Mouse (Mus musculus): ENCODE results near the gene Dlg2.

Gene Dlg2

DNA sequence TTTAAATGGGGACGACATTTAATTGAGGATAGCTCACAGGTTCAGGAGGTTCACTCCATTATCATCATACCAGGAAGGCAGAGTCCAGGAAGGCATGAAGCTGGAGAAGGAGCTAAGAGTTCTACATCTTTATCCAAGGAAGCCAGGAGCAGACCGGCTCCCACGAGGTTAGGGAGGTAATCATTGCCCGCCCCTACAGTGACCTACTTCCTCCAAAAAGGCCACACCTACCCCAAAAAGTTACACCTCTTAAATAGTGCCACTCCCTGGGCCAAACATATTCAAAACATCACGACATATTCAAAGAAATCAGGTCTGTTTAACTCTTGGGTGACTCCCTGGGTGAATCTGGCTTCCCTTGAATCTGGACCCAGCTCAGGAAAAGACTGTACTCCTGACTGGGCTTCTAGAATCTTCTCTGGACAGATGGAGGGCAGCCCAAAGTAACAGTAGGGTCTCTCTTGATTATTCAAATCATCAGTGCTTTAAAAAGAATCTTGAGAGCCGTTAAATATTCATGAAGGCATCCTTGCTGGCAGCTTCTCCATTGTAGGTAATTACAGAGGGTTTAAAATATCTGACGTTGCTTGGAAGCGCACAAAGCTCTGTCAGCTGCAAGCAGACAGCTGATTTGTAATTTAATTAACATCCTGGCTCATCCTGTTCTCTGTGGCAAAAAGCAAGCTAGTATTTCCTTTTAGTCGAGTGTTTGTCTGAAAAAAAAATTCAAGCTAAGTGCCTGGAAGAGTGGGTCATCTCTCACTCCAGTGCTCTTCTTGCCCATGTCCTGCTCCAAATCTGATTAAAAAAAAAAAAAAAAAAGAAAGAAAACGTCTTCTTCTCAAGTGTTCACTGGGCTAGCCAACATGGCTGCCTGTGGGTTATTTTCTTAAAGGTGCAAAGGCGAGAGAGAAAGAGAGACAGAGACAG is 966.2 kb downstream of the Dlg2 start:
- no peak for DNase-seq (ENCODE audit: low spot score in 2 of 2)

DNA sequence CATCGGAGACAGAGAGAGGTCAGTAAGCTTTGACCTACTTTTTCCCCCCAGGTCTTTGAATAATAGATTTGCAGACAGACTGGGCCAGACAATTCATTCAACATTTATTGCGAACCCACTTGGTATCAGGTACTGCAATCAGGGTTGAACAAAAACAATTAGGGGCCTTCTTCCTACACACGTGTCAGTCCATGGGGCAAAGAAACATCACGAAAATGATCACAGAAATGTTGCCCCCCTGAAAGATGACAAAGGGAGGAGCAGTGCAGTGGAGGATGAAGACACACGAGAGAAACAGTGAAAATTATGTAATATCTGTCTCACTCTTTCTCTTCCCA is 966.9 kb downstream of the Dlg2 start:
- no peak for DNase-seq (ENCODE audit: low spot score in 2 of 2)

DNA sequence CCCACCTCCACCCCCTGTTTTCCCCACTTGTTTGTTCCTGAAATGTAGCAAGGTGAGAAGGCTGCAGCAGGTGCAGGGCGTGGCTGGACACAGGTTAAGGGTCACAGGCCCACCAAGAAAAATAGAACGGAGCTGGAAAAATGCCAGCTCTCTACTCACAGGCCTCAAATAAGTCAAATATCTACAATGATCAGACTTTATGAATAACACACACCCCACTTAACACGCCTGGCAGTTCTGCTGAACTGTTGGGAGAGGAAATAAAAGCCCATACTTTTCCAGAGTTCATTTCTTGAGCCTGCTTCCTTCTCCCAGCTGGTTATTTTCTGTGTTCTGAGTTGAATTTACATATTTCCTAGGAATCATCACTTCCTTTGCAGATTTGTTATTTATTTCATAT is 967.4 kb downstream of the Dlg2 start:
- no peak for DNase-seq (ENCODE audit: low spot score in 2 of 2)

DNA sequence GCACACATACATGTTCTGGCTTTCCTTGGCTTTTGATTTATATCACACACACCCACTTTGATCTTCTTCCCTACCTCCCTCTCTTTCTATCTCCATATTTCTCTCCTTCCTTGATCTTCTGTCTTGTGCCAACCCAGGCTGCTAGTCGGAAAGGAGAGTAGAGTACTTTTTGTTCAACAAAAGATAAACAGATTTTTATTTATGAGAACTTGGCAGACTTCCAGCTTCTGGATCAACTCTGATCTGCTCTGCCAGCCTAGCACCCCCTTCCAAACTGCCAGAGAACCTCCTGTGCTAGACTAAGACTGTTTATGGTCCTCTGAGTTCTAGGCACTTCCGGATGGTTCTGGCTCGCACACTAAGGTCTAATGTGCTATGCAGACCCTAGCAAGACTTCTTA is 968.3 kb downstream of the Dlg2 start:
- no peak for DNase-seq (ENCODE audit: low spot score in 2 of 2)

DNA sequence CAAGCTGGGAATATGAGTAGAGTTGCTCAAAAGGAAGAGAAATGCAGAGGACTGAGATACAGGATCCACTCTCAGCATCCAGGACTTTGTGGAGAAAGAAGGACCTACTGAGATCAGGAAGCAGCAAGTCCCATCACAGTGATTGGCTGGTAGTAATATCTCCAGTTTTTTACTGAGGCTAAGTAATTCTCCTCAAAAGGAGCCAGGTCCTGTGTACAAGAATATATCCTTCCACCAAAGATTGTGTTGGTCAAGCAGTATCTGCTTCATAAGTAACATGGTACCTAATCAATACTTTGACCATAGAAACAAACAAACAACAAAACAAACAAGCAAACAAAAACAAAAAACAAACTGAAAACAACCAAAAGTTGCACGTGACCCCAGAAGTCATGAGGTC is 980.3 kb downstream of the Dlg2 start:
- DNase-seq (ENCODE audit: low spot score in 2 of 2), result no peak

DNA sequence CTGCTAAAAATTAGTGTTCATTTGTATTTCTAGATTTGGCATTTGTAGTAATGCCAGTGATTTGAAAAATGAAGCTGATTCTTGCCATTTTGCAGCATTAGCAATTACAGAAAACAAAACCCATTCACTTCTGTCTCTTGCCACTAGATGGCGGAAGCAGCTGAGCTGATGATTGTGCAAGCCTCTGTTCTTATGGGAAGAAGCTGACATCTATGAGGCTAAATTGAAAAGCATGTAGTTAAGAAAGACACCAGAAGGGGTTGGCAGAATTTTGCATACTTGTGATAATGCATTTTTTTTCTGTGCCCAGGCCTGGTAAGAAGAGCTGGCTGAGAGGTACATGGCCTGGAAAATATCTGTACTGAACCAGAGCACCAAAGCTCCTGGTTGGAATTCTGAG is 980.7 kb downstream of the Dlg2 start:
- peak in 1 of 2 experiments; percentile 30 for DNase-seq (ENCODE audit: low spot score in 2 of 2)

DNA sequence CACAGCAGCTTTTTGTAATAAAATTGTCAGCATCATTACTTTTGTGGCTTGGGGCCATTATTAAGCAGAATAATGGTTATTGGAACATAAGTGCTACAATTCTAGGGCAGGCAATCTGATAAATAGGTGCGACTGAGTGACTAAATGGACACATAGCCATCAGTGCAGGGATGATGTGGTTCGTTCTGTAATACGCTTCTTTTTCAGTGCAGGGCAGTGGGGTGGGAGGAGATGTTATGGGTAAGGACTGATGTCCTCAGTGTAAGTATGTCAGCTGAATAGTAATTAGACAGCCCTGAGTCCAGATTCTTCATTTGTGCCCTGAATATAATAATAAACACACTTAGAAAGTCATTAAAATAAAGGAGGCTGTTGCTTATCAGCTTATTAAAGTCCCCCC is 984.9 kb downstream of the Dlg2 start:
- DNase-seq (ENCODE audit: low spot score in 2 of 2), result no peak

DNA sequence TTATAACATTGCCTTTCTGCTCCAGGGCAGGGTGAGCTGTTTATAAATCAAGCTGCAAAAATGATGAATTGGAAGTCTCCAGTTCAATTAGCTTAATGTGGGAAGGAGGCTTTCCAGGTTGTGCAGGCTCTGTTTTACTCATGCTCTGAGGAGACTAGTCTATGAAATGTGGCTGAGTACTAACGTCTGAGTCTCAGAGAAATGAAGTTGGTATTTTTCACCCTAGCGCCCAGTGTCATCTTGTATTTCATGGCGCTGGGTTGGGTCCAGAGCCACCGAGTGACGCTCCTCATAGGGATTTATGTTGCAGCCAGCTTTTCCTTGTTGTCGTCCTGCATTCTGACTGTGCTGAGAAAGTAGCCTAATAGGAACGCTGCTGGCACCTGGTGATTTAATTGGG is 986.8 kb downstream of the Dlg2 start:
- DNase-seq (ENCODE audit: low spot score in 2 of 2), result no peak

DNA sequence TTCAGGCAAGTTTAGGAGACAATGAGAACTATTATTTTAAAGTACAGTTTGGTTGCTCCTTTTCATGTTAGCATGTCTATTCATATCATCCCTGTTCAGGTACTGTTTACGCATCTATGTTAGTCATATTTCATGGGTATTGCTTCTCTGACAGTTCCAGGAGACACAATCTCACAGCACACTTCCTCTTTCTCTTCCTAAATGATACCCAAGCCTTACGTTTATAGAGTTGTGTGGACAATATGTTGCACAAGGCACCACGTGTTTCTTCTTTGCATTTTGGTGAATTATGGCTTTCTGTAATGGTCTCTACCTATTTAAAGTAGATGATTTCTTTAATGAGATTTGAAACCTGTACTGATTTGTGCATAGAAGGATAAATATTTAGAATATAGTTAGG is 990.6 kb downstream of the Dlg2 start:
- no peak for DNase-seq (ENCODE audit: low spot score in 2 of 2)

DNA sequence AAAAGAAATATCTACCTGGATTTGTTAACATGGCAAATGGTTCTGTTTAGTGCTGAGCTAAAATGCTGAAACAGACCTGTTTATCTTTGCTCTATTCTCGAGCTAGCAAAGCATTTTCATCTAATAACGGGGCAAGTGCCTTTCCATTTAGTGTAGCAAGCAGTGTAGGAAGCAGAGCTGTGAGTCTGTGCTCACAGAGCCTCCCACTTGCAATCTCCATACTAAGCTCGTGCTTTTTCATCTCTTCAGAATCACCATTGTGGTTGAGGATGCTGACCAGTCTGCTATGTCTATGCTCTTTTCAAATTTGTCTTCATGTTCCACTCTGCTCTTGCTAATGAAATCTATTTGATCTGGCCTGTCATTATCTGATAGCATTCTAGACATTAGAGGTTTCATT is 1002.7 kb downstream of the Dlg2 start:
- DNase-seq (ENCODE audit: low spot score in 2 of 2), result no peak

DNA sequence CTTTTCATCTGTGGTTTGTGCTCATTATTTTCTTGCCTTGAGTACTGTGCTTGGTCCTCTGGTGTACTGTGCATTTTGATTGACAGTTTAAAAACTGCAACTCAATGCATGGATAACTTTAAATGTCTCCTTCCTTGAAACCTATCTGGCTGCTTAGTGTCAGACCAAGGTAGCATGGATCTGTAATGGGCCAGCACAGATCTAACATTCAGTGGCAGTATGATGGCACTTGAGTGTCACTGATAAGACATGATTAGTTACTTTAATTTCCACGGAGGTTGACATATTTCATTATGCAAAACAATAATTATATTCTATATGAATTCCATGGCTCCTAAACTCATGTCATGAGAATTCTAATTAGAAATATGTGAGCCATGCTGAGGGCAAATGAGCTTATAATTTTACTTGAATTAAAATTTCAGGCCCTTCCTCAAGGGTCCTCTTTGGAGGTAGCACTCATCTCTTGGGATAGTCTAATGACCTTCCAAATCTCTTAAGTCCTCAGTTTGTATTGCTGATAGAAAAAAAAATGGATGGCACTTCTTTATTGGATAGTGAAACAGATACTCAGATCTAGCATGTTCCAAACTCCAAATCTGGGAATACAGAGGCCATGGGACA is 1005.2 kb downstream of the Dlg2 start:
- DNase-seq (ENCODE audit: low spot score in 2 of 2), result no peak

DNA sequence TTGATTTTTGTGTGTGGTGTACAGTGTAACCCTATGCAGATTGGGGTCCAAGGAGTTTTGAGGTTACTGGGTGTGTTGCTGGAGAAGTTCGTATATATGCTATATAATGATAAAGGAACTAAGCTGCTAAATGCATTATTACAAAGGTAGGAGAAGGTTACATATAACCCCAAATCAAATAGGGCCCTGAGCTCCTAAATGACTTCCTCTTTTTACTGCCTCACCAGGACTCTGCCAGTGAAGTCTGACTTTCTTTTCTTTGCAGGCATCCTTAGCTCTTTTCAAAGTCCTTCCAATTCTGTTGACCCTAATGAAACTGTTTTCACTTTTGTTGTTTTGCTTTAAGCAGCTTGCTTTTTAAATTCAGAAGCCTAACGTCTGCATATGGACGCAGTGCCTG is 1016.8 kb downstream of the Dlg2 start:
- no peak for DNase-seq (ENCODE audit: low spot score in 2 of 2)

DNA sequence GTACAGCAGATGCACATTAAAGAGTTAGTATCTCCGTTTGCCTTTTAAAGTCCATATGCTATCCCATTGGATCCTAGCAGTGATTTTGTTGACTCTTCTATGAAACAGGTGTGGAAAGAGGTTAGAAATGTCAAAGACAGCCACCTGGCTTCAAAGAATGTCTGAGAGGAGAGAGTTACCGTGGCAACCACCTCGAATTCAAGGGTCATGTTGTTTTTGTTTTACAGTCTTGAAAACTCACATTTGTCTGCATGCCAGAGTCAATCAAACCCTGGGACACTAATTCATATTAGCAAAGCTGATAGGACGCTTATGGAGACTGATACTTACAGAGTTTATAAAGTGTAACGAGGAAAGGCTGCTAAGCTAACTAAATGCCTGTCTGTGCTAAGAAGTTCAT is 1019.1 kb downstream of the Dlg2 start:
- DNase-seq (ENCODE audit: low spot score in 2 of 2), result no peak

DNA sequence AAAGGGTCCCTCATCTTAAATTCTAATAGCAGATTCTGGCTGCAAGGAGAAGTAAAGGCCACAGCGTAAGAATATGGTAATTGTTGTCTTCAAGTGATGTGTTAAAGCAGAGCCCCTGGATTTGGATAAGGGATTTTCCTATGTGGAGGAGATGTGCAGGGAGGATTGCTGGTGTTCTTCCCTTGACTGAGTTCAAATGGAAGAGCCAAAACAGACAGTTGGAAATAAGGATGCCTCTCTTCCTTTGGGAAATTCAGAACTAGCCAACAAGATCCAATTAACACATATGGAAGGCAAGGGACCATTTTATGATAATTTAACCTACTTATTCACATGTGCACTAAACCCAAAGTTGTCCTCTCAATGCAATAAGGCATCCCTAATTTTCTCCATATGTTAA is 1034.6 kb downstream of the Dlg2 start:
- no peak for DNase-seq (ENCODE audit: low spot score in 2 of 2)

DNA sequence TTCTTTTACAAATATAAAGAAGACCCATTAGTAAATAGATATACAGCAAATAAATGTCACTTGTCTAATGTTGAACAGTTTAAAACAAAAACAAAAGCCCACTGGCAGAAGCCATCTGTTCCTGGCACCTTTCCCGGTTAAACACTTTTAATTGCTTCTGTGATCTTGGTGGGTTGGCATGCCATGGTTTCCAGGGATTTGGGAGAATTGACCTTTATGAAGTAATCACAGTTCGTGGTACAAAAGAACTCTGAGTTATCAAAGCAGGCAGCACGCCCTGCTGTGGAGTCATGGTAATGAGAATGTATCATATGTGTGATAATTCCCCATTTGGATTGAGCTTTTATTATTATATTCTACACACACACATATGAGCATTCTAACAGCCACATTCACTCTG is 1038.0 kb downstream of the Dlg2 start:
- DNase-seq (ENCODE audit: low spot score in 2 of 2), result no peak

DNA sequence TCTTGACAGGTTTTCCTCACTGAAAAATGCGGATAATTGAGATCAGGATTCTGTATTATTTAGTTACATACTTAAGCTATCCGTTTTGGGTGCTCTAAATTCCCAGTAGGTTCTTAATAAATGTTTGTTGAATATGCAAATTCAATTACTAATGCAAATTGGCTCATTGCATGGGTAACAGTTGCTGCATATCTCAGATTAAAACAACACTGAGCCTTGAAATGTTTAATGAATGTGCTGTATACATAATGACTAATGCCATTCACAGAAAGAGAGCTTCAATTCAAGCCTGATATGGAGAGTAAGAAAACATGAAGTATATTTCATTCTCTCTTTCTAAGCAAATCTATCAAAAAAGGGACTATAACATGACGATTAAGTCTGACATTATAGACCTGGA is 1039.8 kb downstream of the Dlg2 start:
- DNase-seq (ENCODE audit: low spot score in 2 of 2), result no peak

DNA sequence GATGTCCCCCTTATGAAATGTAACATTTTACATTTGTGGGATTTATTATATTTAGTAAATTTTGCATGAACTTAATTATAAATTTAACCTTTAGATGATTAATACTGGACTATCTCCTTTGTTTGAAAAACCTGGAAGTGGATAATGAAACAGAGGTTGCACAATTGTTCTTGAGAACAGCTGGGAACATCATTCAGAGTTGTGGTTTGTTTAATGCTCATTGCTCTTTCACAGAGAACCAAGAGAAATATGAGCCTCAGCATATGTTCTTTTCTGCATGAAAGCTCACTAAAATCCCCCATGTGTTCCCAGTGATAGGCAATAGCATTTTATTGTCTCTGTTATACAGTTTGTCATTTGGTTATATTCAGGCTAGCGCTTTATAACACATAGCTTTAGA is 1049.4 kb downstream of the Dlg2 start:
- DNase-seq (ENCODE audit: low spot score in 2 of 2), result no peak

DNA sequence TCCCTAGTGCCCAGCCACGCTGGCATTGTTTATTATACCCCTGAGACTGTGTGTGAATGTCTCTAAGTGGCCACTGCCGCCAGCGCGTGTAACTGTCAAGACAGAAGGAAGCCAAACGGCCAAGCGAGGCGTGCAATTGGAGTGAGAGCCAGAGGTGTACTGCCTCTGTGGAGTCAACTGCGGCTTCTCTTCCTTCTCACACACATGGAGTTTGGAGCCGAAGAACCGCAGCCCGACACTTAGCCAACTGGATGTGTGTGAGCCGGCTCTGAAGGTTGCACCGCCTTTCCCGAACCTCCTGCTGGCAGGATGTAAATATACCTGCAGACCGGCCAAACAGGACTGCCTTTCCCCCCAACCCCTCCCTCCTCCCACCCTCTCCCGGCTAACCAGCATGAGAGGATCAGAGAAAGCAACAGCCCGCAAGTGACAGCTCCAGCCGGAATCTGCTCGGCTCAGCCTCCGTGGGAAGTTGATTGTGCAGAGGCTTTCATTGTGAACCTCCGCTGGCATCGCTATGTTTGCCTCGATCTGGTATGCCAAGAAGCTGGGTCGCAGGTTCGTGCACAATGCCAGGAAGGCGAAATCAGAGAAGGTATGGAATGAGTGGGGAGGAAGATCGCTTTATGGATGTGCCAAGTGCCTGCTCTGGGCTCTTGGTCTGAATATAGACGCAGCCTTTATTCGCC is 1066.3 kb downstream of the Dlg2 start:
- no peak for DNase-seq (ENCODE audit: low spot score in 2 of 2)

DNA sequence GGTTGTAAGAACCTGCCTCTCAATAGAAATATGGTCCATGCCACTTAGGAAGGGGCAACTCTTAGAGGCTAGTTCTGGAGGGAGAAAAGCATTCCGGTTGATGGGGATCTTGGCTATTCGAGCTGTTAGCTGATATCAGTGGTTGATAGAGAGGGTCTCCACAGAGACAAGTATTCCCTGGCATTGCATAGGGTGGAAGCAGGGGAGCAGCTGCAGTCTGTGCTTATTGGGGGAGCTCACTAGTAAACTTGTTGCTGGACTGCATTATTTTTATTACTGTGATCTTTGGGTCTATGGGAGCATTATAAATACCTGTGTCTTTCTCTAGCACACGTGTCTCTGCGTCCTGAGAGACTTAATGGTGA is 1066.8 kb downstream of the Dlg2 start:
- no peak for DNase-seq (ENCODE audit: low spot score in 2 of 2)

DNA sequence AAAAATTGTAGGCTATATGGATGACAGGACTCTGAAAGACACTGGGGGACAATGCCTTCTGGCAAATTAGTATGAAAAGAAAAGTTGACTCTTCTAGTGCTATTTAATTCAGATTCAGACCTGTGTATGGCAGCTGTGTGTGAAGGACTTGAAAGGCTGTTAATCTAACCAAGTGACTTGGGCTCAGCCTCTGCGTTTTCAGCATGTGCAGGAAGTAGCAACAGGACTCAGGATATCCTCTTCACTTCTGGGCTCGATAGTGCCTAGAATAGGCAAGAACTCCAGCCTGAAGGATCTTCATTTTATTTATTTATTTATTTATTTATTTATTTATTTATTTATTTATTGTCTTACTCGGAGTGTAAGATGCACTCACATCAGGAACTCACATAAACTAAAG is 1068.1 kb downstream of the Dlg2 start:
- no peak for DNase-seq (ENCODE audit: low spot score in 2 of 2)

DNA sequence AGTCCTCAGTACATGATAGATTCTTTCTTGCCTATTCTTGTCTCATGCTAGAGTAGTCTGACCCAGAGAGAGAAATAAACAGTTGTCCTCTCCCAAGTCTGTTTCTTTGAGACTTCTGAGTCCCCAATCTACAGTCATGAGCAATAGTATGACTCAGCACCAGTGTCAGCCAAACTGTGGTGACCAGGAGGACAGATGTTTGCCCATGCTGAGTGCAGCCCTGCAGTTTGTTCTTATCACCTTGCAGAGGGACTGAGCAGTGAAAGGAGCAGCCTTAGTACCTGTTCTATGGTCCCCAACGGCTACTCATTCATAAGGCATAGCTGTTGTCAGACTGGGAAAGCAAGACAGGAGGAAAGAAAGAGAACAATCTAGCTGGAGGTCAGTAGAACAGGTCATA is 1072.3 kb downstream of the Dlg2 start:
- no peak for DNase-seq (ENCODE audit: low spot score in 2 of 2)

DNA sequence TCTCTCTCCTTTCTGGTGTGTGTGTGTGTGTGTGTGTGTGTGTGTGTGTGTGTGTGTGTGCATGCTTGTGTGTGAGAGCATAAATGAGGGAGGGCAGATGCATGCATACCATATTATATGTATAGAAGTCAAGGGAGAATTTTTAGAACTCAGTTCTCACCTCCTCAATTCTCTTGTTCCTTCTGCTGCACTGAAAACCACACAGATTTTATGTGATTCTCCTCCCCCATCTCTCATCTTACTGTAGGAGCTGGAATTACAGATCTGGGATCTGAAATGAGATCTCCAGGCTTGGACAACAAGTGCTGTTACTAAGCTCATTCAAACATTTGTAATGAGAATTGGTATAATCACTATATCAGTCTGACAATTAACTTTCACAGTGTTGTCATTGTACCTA is 1081.1 kb downstream of the Dlg2 start:
- no peak for DNase-seq (ENCODE audit: low spot score in 2 of 2)

DNA sequence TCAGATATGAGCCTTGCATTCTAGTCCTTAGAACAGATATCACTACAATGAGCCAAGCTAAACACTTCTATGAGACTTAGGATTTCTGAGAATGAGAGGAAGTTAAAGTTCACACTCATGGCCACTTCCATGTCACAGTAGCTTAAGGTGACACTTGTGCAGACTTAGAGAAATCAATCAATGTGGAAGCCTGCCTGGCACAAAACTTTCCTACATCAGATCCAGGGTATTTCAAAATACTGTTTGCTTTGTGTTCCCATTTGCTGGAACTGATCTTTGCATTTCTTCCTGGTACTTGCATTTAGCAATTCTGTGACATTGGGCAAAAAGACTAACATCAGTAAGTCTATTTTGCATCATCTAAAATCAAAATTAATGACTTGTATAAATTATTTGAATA is 1091.0 kb downstream of the Dlg2 start:
- DNase-seq (ENCODE audit: low spot score in 2 of 2), result no peak
